Mouse (Mus musculus): ENCODE measurements around the gene Rnf220.

- TF ChIP-seq CTCF (IDR thresholded peaks at IDR 0.05; ENCODE audit: low read depth) = no peak
- no peak for TF ChIP-seq EP300 (IDR thresholded peaks at IDR 0.05; ENCODE audit: low read depth)
These were observed 135.3 kb downstream of the Rnf220 start for GRCm38 (mm10) chr4:117361558-117361873.

Data from liver, postnatal 0 days (tissue).